Comparison of ENCODE assay signal across 8 mouse cellular contexts in genomic region chr6:6578304-6579149, GRCm38 (mm10). TPM values are rescaled to one million over a fixed set of nuclear protein-coding genes. Genes with fewer than 3 reads are reported as not detected.
DNase-seq lines count a peak whose midpoint lies in the region; ATAC-seq and TF ChIP-seq lines count a peak whose summit lies in the region.

Gene Sem1, minus strand, starts transcription at chr6:6578663.

- H3K4me1 ChIP-seq in bone marrow macrophage, adult 2 months (ENCODE audit: control insufficient read depth, insufficient read depth, low read length): peaks cover 4% of the 10 kb centered on the region
- H3K4me1 ChIP-seq in embryonic fibroblast, embryonic 13.5 days (ENCODE audit: control insufficient read depth, insufficient read depth, low read length): no peaks in the 10 kb centered on the region
- H3K4me1 ChIP-seq in kidney, embryonic 14.5 days (ENCODE audit: control insufficient read depth, insufficient read depth, low read length): peaks cover 8% of the 10 kb centered on the region; the same call in 1 of the 2 replicates
- H3K4me1 ChIP-seq in limb, embryonic 15.5 days: peaks cover 4% of the 10 kb centered on the region; the same call in 1 of the 2 replicates

- H3K36me3 ChIP-seq in kidney, embryonic 14.5 days (ENCODE audit: control insufficient read depth, insufficient read depth, low read length): peaks cover 4% of the 10 kb centered on the region; the same call in 1 of the 2 replicates
- peaks cover 4% of the 10 kb centered on the region; the same call in 1 of the 2 replicates for H3K36me3 ChIP-seq in limb, embryonic 15.5 days

- peak within 1 kb of the TSS; percentile 96 for H3K27ac ChIP-seq in bone marrow macrophage, adult 2 months (ENCODE audit: insufficient read depth, low read depth, low read length)
- H3K27ac ChIP-seq in embryonic fibroblast, embryonic 13.5 days (ENCODE audit: insufficient read depth, low read length): peak within 1 kb of the TSS; percentile 57
- peak within 1 kb of the TSS; percentile 93 for H3K27ac ChIP-seq in kidney, embryonic 14.5 days (ENCODE audit: low read depth, low read length)
- H3K27ac ChIP-seq in limb, embryonic 15.5 days: peak within 1 kb of the TSS; percentile 93

- peak; percentile 93 for DNase-seq in A20 (ENCODE audit: low read depth, low spot score)
- peak; percentile 82 to 91 for DNase-seq in heart, adult 9 months (ENCODE audit: low spot score in 2 of 2)
- peak; percentile 49 to 80 for DNase-seq in monocyte, adult 2 months (ENCODE audit: low read depth in 1 of 2, low spot score in 2 of 2)
- peak; percentile 87 for DNase-seq in spleen, postnatal 36 days (ENCODE audit: low spot score in 2 of 2)

- H3K4me3 ChIP-seq in bone marrow macrophage, adult 2 months (ENCODE audit: insufficient read depth, low read length): peak within 1 kb of the TSS; percentile 96
- H3K4me3 ChIP-seq in embryonic fibroblast, embryonic 13.5 days (ENCODE audit: insufficient read depth, low read length): peak within 1 kb of the TSS; percentile 99
- peak within 1 kb of the TSS; percentile 95 for H3K4me3 ChIP-seq in kidney, embryonic 14.5 days (ENCODE audit: low read length)
- H3K4me3 ChIP-seq in limb, embryonic 15.5 days: peak within 1 kb of the TSS; percentile 94

- H3K27me3 ChIP-seq in kidney, embryonic 14.5 days (ENCODE audit: control insufficient read depth, insufficient read depth, low read length): no peaks in the 10 kb centered on the region
- no peaks in the 10 kb centered on the region for H3K27me3 ChIP-seq in limb, embryonic 15.5 days

- TF ChIP-seq POLR2A in bone marrow macrophage, adult 2 months (IDR thresholded peaks at IDR 0.05; ENCODE audit: borderline replicate concordance, low read depth, low read length): no peak
- TF ChIP-seq POLR2A in embryonic fibroblast, embryonic 13.5 days (IDR thresholded peaks at IDR 0.05; ENCODE audit: low read depth, low read length): peak; percentile 83

- H3K9ac ChIP-seq in kidney, embryonic 14.5 days (ENCODE audit: low read depth, low read length): peak within 1 kb of the TSS; percentile 97
- H3K9ac ChIP-seq in limb, embryonic 15.5 days: peak within 1 kb of the TSS; percentile 95

- peak within 1 kb of the TSS; percentile 43 for H3K4me2 ChIP-seq in kidney, embryonic 14.5 days (replicated peaks; ENCODE audit: low read depth, low read length)
- H3K4me2 ChIP-seq in limb, embryonic 15.5 days: peak within 1 kb of the TSS; percentile 52

- TF ChIP-seq CTCF in bone marrow macrophage, adult 2 months (IDR thresholded peaks at IDR 0.05; ENCODE audit: low read depth, low read length): no peak
- no peak for TF ChIP-seq CTCF in embryonic fibroblast, embryonic 13.5 days (IDR thresholded peaks at IDR 0.05; ENCODE audit: borderline replicate concordance, insufficient read depth, low read length)

- peak; percentile 99 for ATAC-seq in kidney, embryonic 14.5 days (ENCODE audit: low FRiP score, low TSS enrichment)
- peak; percentile 94 for ATAC-seq in limb, embryonic 15.5 days (ENCODE audit: insufficient number of reproducible peaks, low FRiP score, low TSS enrichment, low read depth)

- WGBS in kidney, embryonic 14.5 days: under 1% methylated on average over 56 of the region's 59 CpGs
- 2% methylated on average over 59 of the region's 59 CpGs for WGBS in limb, embryonic 15.5 days

- H3K9me3 ChIP-seq in kidney, embryonic 14.5 days (ENCODE audit: control insufficient read depth, low read length): no peaks in the 10 kb centered on the region
- H3K9me3 ChIP-seq in limb, embryonic 15.5 days: no peaks in the 10 kb centered on the region

RNA-seq across cellular contexts. Expression of gene Sem1, which starts in this region (rescaled TPM):
- 141 and 178 TPM in 2 replicates for polyA plus RNA-seq in bone marrow macrophage, adult 2 months (2012; ENCODE audit: insufficient read depth, insufficient read length, missing spikeins)
- polyA plus RNA-seq in embryonic fibroblast, embryonic 13.5 days (2011; ENCODE audit: insufficient read length, low read depth, missing spikeins): 89.3 and 108 TPM in 2 replicates
- 256 and 375 TPM in 2 replicates for polyA plus RNA-seq in kidney, embryonic 14.5 days (2014; fragmentation: Nextera tagmentation; extraction: Ambion mirVana)
- polyA plus RNA-seq in limb, embryonic 15.5 days (2015; fragmentation: Nextera tagmentation; extraction: Ambion mirVana): 222 and 252 TPM in 2 replicates

Comparison
In these comparisons a context has a peak if more than half of its experiments do, and no peak if none do; other contexts are left out.
1. Peak in every context shown above with its lines: DNase-seq, ATAC-seq, H3K4me3 ChIP-seq and H3K27ac ChIP-seq.